Mouse (Mus musculus) adrenal gland, postnatal 0 days (tissue): ENCODE results near the gene Kir3dl1. TPM values are rescaled to one million over a fixed set of nuclear protein-coding genes. Genes with fewer than 3 reads are reported as not detected.

Experiments used
- polyA plus RNA-seq: library from polyadenylated mRNA; unstranded; fragments of >200 nt; fragmentation: Nextera tagmentation; extraction: Ambion mirVana; gene quantifications from 2 replicates; pipeline ENCODE4 v1.2.1, GENCODE M21; 2015

Gene Kir3dl1
- polyA plus RNA-seq: not detected in 2 replicates

DNA sequence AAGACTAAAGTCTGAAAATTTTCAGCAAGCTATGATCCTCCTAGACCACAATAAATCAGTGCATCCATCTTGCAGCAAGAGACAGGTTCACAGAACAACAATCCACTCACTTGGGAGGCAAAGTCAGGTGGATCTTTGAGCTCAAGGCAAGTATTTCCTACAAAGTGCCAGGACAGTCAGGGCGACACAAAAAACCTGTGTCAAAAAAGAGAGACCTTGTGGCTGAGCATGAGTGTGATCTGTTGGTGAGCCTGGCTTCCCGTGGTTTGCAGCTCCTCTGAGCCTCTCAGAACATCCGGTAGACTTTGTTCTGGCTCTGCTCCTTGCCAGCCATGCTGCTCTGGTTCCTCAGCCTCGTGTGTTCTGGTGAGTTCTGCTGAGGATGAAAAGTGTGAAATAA, at the start of gene Kir3dl1:
Gene Kir3dl1, plus strand, starts transcription at position 301 of the 400 bp plus-strand sequence.

DNA sequence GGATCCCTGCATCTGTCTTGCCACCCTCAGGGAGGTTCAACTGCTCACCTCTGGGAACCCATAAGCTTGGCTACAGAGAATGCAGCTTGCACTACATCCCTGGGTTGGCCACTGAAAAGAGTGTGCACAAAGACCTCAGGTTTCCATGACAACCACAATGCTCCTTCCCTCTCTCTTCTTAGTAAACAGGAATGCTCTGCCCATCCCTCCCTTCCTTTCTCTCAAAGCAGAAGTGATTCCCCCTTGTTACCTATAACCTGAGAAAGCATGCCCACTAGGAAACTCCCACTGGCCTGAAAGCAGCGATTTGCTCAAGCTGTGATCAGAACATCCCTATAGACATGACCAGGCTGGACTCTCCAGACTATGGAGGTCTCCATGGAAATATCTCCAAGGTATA, 26.2 kb downstream of the Kir3dl1 start, which contains the start of gene Kir3dl2:
Gene Kir3dl2, minus strand, starts transcription at position 101 of the 400 bp plus-strand sequence.

Other genes with a start within 250 kb of the Kir3dl1 start
- gene Bex3, start 247.7 kb upstream of the Kir3dl1 start, polyA plus RNA-seq: 495 and 530 TPM in 2 replicates
- not detected in 2 replicates for gene Kir3dl2, start 26.1 kb downstream of the Kir3dl1 start, polyA plus RNA-seq
- gene Tceal3, start 72.8 kb downstream of the Kir3dl1 start, polyA plus RNA-seq: 25.7 and 31.0 TPM in 2 replicates
- gene Tceal1, start 190.0 kb downstream of the Kir3dl1 start, polyA plus RNA-seq: 19.4 and 22.4 TPM in 2 replicates
- 428 and 432 TPM in 2 replicates for gene Morf4l2, start 225.7 kb downstream of the Kir3dl1 start, polyA plus RNA-seq